Mouse (Mus musculus): ENCODE data around the gene Foxn1. TPM values are rescaled to one million over a fixed set of nuclear protein-coding genes. Genes with fewer than 3 reads are reported as not detected.

Foxn1 gene
- polyA plus RNA-seq, 1 experiment from 2014 or later = not detected

DNA sequence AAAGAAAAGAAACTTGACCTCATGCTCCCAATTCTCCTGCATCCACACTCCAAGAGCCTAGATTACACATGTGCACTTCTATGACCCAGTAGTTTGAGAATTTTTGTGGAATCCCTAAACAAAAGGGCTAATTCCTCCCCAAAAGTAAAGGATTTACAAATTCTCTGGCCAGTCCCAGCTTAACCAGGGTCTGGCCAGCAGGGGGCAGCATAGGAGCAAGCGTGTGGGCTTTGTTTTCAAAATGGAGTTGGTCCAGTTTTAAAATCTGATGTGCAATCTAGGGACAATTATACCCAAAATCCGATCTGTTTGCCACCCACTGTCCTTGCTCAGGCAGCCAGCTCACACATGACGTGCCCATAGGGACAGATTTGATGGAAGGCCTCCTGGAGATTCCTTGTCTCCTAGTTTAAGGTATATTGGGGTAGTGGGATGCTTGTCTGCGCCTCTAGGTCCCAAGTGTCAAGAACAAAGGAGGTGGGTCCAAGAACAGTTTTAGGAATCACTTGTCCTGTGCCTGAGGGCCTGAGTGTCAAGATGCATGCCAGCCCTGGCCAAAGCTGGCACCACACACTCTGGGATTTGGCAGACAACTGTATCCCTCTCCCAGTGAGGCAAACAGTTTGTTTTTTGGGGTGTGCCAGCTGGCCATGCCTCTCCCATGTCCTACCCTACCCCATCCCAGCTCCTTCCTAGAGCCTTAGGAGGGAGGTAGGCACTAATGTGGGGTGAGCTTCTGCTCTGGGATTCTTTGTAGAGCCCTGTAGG lies 30.7 kb downstream of the Foxn1 start:
- Histone ChIP-seq H3K4me2 (ENCODE audit: low read length) (no peak overlapping the region), H3K9me3 (ENCODE audit: control insufficient read depth, low read length) (no peaks in the 10 kb centered on the region), H3K36me3 (ENCODE audit: control insufficient read depth, insufficient read depth, low read length) (no peaks in the 10 kb centered on the region), H3K4me1 (ENCODE audit: control insufficient read depth in 2 of 2, insufficient read depth in 2 of 2, low read length in 2 of 2) (no peaks in the 10 kb centered on the region; a peak in 1 of 4 replicates), H3K9ac (ENCODE audit: low read length) (no peak overlapping the region), H3K27me3 (ENCODE audit: control insufficient read depth, insufficient read depth, low read length) (peaks cover 11% of the 10 kb centered on the region; the same call in 1 of the 2 replicates), H3K27ac (replicated peaks in 1 of 2; ENCODE audit: control insufficient read depth in 1 of 2, insufficient read depth in 1 of 2, low read depth in 2 of 2, low read length in 2 of 2) (no peak overlapping the region), H3K4me3 (ENCODE audit: control insufficient read depth in 1 of 2, insufficient read depth in 1 of 2, low read depth in 1 of 2, low read length in 2 of 2) (no peak overlapping the region)
- WGBS = 28% methylated on average over 4 of the region's 4 CpGs
- ATAC-seq (ENCODE audit: insufficient number of reproducible peaks, insufficient read depth, low FRiP score, low read depth) = no peak

DNA sequence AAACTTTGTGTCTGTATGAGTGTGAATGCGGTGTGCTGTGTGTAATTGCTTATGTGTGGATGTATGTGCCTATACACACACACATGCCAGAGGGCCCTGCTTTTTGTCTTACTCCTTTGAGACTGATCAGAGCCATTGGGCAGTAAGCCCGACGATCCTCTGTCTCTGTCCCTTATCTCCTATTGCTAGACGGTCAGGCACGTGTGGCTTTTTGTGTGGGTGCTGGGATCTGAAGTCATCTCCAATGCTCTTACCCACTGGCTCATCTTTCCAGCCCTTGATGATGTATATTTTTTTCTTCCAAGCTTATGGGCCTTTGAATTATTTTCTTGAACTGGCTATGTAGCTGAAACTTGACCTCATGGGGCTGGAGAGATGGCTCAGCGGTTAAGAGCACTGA lies 31.5 kb downstream of the Foxn1 start:
- no peak overlapping the region for H3K4me3 ChIP-seq (ENCODE audit: control insufficient read depth in 1 of 2, insufficient read depth in 1 of 2, low read depth in 1 of 2, low read length in 2 of 2)
- H3K9ac ChIP-seq (ENCODE audit: low read length) = no peak overlapping the region
- H3K4me2 ChIP-seq (ENCODE audit: low read length) = no peak overlapping the region
- H3K9me3 ChIP-seq (ENCODE audit: control insufficient read depth, low read length) = no peaks in the 10 kb centered on the region
- peaks cover 0 to 3% of the 10 kb centered on the region in 2 experiments; a peak in 2 of 4 replicates for H3K4me1 ChIP-seq (ENCODE audit: control insufficient read depth in 2 of 2, insufficient read depth in 2 of 2, low read length in 2 of 2)
- no peak for ATAC-seq (ENCODE audit: insufficient number of reproducible peaks, insufficient read depth, low FRiP score, low read depth)
- WGBS = 40% methylated on average over 6 of the region's 6 CpGs
- H3K27ac ChIP-seq (replicated peaks in 1 of 2; ENCODE audit: control insufficient read depth in 1 of 2, insufficient read depth in 1 of 2, low read depth in 2 of 2, low read length in 2 of 2) = no peak overlapping the region
- no peaks in the 10 kb centered on the region for H3K36me3 ChIP-seq (ENCODE audit: control insufficient read depth, insufficient read depth, low read length)
- peaks cover 11% of the 10 kb centered on the region; the same call in 1 of the 2 replicates for H3K27me3 ChIP-seq (ENCODE audit: control insufficient read depth, insufficient read depth, low read length)

DNA sequence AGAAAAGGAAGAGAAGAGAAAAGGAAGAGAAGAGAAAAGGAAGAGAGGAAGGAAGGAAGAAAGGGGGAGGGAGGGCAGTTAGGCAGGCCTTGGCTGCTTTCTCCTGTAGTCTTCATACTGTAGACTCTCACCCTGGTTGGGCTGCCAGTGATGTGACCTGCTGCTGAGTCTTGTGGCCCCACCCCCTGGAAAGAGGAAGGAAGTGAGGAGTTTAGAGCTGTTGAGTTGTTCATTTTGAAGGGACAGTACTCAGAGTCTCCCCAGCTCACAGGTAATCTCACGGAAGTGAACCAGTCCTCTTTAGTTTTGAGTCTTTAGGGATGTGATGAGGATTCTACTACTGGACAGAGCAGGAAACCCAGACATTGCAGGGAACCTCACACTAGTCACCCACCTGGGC lies 33.3 kb downstream of the Foxn1 start:
- no peaks in the 10 kb centered on the region for H3K9me3 ChIP-seq (ENCODE audit: control insufficient read depth, low read length)
- H3K27ac ChIP-seq (replicated peaks in 1 of 2; ENCODE audit: control insufficient read depth in 1 of 2, insufficient read depth in 1 of 2, low read depth in 2 of 2, low read length in 2 of 2) = no peak overlapping the region
- H3K27me3 ChIP-seq (ENCODE audit: control insufficient read depth, insufficient read depth, low read length) = 0 out of 2 replicates have a peak, but pooled peaks cover under 1% of the 10 kb centered on the region
- no peak for ATAC-seq (ENCODE audit: insufficient number of reproducible peaks, insufficient read depth, low FRiP score, low read depth)
- no peak overlapping the region for H3K4me2 ChIP-seq (ENCODE audit: low read length)
- peaks cover 6 to 11% of the 10 kb centered on the region in 2 experiments; a peak in 3 of 4 replicates for H3K4me1 ChIP-seq (ENCODE audit: control insufficient read depth in 2 of 2, insufficient read depth in 2 of 2, low read length in 2 of 2)
- 76% methylated on average over 1 of the region's 1 CpGs for WGBS
- no peak overlapping the region for H3K4me3 ChIP-seq (ENCODE audit: control insufficient read depth in 1 of 2, insufficient read depth in 1 of 2, low read depth in 1 of 2, low read length in 2 of 2)
- peaks cover 13% of the 10 kb centered on the region for H3K36me3 ChIP-seq (ENCODE audit: control insufficient read depth, insufficient read depth, low read length)
- H3K9ac ChIP-seq (ENCODE audit: low read length) = no peak overlapping the region

DNA sequence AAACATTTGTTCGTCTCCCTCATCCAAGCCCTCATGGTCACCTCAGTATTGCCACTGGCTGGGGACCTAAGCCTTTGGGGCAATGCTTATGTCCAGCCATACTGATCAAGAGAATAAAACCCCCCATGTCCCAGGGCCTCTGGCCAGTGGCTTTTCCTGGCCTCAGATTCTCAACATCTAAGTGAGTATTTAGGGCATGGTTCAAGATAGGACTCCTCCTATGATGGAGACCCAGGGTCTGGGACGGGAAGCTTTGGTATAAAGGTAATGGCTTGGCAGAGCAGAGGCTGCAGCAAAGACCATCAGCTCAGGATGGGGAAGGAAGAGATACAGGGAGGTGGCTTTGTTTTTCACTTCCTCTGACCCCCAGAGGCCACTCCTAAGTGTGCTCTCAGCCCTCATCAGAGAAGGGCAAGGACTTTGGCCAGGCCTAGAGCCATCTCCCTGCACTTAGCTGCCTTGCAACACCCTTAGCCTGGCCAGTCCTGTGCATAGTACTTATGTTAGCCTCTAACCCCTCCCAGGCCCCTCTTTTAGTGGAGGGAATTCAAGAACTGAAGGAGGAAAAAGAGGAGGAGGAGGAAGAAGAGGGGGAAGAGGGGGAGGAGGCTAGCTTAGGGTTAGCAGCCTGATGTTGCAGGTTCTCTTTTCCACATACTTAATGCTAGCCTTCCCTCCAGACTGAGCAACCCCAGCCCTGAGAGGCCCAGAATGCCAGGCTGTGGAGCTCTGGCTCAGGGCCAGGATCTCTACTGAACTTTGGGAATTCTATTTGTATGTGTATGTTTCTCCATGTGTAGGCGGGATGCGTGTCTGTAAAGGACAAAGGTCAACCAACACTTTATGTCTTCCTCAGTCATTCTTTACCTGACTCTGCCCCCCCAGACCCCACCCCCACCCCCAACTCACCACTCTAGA lies 36.7 kb downstream of the Foxn1 start:
- Histone ChIP-seq H3K4me1 (ENCODE audit: control insufficient read depth in 2 of 2, insufficient read depth in 2 of 2, low read length in 2 of 2) (peaks cover 17 to 30% of the 10 kb centered on the region in 2 experiments), H3K9me3 (ENCODE audit: control insufficient read depth, low read length) (no peaks in the 10 kb centered on the region), H3K27me3 (ENCODE audit: control insufficient read depth, insufficient read depth, low read length) (no peaks in the 10 kb centered on the region), H3K4me2 (ENCODE audit: low read length) (no peak overlapping the region), H3K36me3 (ENCODE audit: control insufficient read depth, insufficient read depth, low read length) (peaks cover 16% of the 10 kb centered on the region), H3K9ac (ENCODE audit: low read length) (no peak overlapping the region), H3K4me3 (ENCODE audit: control insufficient read depth in 1 of 2, insufficient read depth in 1 of 2, low read depth in 1 of 2, low read length in 2 of 2) (no peak overlapping the region), H3K27ac (replicated peaks in 1 of 2; ENCODE audit: control insufficient read depth in 1 of 2, insufficient read depth in 1 of 2, low read depth in 2 of 2, low read length in 2 of 2) (peak overlapping the region in 1 of 2 experiments; percentile 46; a peak in 2 of 4 replicates)
- 59% methylated on average over 4 of the region's 4 CpGs for WGBS
- no peak for ATAC-seq (ENCODE audit: insufficient number of reproducible peaks, insufficient read depth, low FRiP score, low read depth)

DNA sequence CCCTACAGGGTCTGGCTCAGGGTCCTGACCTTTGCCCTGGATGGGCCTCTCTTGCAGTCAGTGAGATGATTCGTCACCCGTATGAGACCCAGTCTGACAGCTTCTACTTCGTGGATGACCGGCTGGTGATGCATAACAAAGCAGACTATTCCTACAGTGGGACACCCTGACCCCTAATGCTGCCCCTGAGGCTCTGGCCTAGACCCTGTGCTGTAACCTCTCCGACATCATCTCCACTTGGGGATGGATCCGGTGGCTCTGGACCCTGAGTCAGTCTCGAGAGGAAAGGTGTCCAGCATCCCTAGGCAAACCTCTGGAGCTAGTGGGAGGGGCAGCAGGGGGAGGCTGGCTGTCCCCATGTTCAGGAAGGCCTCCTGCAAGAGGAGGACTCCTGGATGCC lies 37.9 kb downstream of the Foxn1 start:
- no peak overlapping the region for H3K9ac ChIP-seq (ENCODE audit: low read length)
- ATAC-seq (ENCODE audit: insufficient number of reproducible peaks, insufficient read depth, low FRiP score, low read depth) = no peak
- H3K4me3 ChIP-seq (ENCODE audit: control insufficient read depth in 1 of 2, insufficient read depth in 1 of 2, low read depth in 1 of 2, low read length in 2 of 2) = no peak overlapping the region
- no peak overlapping the region for H3K27ac ChIP-seq (replicated peaks in 1 of 2; ENCODE audit: control insufficient read depth in 1 of 2, insufficient read depth in 1 of 2, low read depth in 2 of 2, low read length in 2 of 2)
- no peaks in the 10 kb centered on the region for H3K27me3 ChIP-seq (ENCODE audit: control insufficient read depth, insufficient read depth, low read length)
- no peaks in the 10 kb centered on the region for H3K9me3 ChIP-seq (ENCODE audit: control insufficient read depth, low read length)
- 71% methylated on average over 7 of the region's 7 CpGs for WGBS
- H3K36me3 ChIP-seq (ENCODE audit: control insufficient read depth, insufficient read depth, low read length) = peaks cover 16% of the 10 kb centered on the region
- H3K4me2 ChIP-seq (ENCODE audit: low read length) = no peak overlapping the region
- H3K4me1 ChIP-seq (ENCODE audit: control insufficient read depth in 2 of 2, insufficient read depth in 2 of 2, low read length in 2 of 2) = peaks cover 23 to 40% of the 10 kb centered on the region in 2 experiments

DNA sequence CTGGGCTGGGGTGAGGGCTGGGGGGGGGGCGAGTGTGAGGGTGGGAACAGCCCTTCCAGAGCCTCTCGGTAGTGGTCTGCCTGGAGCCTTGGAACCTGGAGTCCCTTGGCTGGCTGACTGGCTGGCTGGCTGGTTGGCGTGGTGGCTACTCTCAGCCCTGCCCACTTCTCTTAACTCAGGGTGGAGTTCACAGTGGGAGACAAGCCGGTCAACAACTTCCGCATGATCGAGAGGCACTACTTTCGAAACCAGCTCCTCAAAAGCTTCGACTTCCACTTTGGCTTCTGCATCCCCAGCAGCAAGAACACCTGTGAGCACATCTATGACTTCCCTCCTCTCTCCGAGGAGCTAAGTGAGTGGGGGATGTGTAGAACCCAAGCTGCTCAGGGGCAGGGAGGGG lies 38.5 kb downstream of the Foxn1 start:
- Histone ChIP-seq H3K36me3 (ENCODE audit: control insufficient read depth, insufficient read depth, low read length) (peaks cover 16% of the 10 kb centered on the region), H3K9ac (ENCODE audit: low read length) (no peak overlapping the region), H3K27me3 (ENCODE audit: control insufficient read depth, insufficient read depth, low read length) (no peaks in the 10 kb centered on the region), H3K27ac (replicated peaks in 1 of 2; ENCODE audit: control insufficient read depth in 1 of 2, insufficient read depth in 1 of 2, low read depth in 2 of 2, low read length in 2 of 2) (no peak overlapping the region), H3K4me1 (ENCODE audit: control insufficient read depth in 2 of 2, insufficient read depth in 2 of 2, low read length in 2 of 2) (peaks cover 23 to 43% of the 10 kb centered on the region in 2 experiments), H3K4me3 (ENCODE audit: control insufficient read depth in 1 of 2, insufficient read depth in 1 of 2, low read depth in 1 of 2, low read length in 2 of 2) (no peak overlapping the region), H3K9me3 (ENCODE audit: control insufficient read depth, low read length) (no peaks in the 10 kb centered on the region), H3K4me2 (ENCODE audit: low read length) (no peak overlapping the region)
- ATAC-seq (ENCODE audit: insufficient number of reproducible peaks, insufficient read depth, low FRiP score, low read depth) = no peak
- 74% methylated on average over 9 of the region's 9 CpGs for WGBS

DNA sequence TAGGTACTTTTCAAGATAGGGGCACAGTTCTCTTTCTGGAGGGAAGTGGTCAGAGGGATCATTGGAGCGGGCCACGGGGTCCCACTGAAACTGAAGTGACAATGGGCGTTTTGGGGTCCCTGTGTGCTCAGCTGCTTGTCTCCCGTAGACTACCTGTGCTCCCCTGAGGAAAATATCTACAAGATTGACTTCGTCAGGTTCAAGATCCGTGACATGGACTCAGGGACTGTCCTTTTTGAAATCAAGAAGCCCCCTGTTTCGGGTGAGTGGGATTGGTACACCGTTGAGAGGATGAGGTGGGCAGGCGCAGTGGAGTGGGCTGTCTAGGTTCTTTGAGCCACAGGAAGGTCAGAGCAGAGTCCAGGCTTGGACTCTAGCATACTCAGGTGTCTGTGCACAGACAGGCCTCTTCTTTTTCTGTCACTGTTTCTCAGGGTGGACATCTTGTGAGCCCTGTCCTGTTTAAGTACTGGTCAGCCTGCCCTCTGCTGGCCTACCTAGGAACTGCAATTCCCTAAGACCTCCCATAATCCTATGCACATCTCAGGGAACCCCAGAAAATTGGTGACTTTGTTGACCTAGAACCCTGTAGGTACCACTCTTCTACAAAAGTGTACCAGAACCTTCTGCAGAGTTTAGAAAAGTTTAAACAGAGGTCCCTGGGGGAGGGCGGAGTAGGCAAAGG lies 39.1 kb downstream of the Foxn1 start:
- Histone ChIP-seq H3K27me3 (ENCODE audit: control insufficient read depth, insufficient read depth, low read length) (no peaks in the 10 kb centered on the region), H3K4me2 (ENCODE audit: low read length) (no peak overlapping the region), H3K36me3 (ENCODE audit: control insufficient read depth, insufficient read depth, low read length) (peaks cover 16% of the 10 kb centered on the region), H3K4me1 (ENCODE audit: control insufficient read depth in 2 of 2, insufficient read depth in 2 of 2, low read length in 2 of 2) (peaks cover 23 to 43% of the 10 kb centered on the region in 2 experiments), H3K9ac (ENCODE audit: low read length) (no peak overlapping the region), H3K27ac (replicated peaks in 1 of 2; ENCODE audit: control insufficient read depth in 1 of 2, insufficient read depth in 1 of 2, low read depth in 2 of 2, low read length in 2 of 2) (no peak overlapping the region), H3K9me3 (ENCODE audit: control insufficient read depth, low read length) (no peaks in the 10 kb centered on the region), H3K4me3 (ENCODE audit: control insufficient read depth in 1 of 2, insufficient read depth in 1 of 2, low read depth in 1 of 2, low read length in 2 of 2) (no peak overlapping the region)
- ATAC-seq (ENCODE audit: insufficient number of reproducible peaks, insufficient read depth, low FRiP score, low read depth) = no peak
- WGBS = 86% methylated on average over 10 of the region's 10 CpGs
